Mouse (Mus musculus) erythroblast, embryonic 14.5 days (primary cell): ENCODE data around the gene Klhdc2.

ENCODE experiments used
- GATA1 ChIP-seq: IDR thresholded peaks from 2 replicates; pipeline ENCODE4 v1.6.1; 2012; ENCODE audit warnings: low read length, inconsistent platforms, mixed read lengths
- TAL1 ChIP-seq: IDR thresholded peaks from 3 replicates; pipeline ENCODE4 v1.6.1; 2012; ENCODE audit warnings: low read length, inconsistent platforms, mixed read lengths

GRCm38 (mm10) chr12:69318431-69318830 lies 21.9 kb downstream of the Klhdc2 start:
- TF ChIP-seq TAL1 (no peak), GATA1 (no peak)
